Mouse (Mus musculus) brain, embryonic 14.5 days (tissue): Measurements from ENCODE around the gene Hdac6.

Experiments used
- CTCF ChIP-seq: fragments of 200-500 bp; IDR thresholded peaks from 2 replicates; pipeline ENCODE4 v1.5.1; 2012; ENCODE audit warnings: inconsistent platforms, mild to moderate bottlenecking, moderate library complexity, borderline replicate concordance; ENCODE audit not compliant: insufficient read depth, insufficient read length; ENCODE audit errors: extremely low read depth
- POLR2A ChIP-seq: fragments of 200-500 bp; IDR thresholded peaks from 2 replicates; pipeline ENCODE4 v1.6.1; 2012; ENCODE audit warnings: mild to moderate bottlenecking, inconsistent platforms, borderline replicate concordance; ENCODE audit not compliant: poor library complexity, insufficient read depth, insufficient read length, severe bottlenecking; ENCODE audit errors: extremely low read depth

- TF ChIP-seq CTCF (no peak), POLR2A (no peak)
Observed at GRCm38 (mm10) chrX:7927116-7927515, 20.6 kb downstream of the Hdac6 start.
